Mouse (Mus musculus): ENCODE measurements around the gene Fasn.
"Not testable (repeated sequence)": the region's sequence is repeated elsewhere in the genome, so short reads cannot be mapped to it uniquely, and the experiment has no call there.

Fasn gene

GRCm38 (mm10) chr11:120823956-120824786 is at the start of gene Fasn:
TSS of gene Fasn (minus strand) at chr11:120824547.
- DNase-seq (ENCODE audit: low spot score in 2 of 2): peak; percentile 83 to 89

- DNase-seq (ENCODE audit: low spot score in 2 of 2): no peak
Measured at GRCm38 (mm10) chr11:120873206-120873605, 48.9 kb upstream of the Fasn start.

GRCm38 (mm10) chr11:120871521-120871920 is 47.2 kb upstream of the Fasn start:
- DNase-seq (ENCODE audit: low spot score in 2 of 2): no peak

- DNase-seq (ENCODE audit: low spot score in 2 of 2): no peak
Measured at GRCm38 (mm10) chr11:120865816-120866215, 41.5 kb upstream of the Fasn start.

- DNase-seq (ENCODE audit: low spot score in 2 of 2): no peak
Measured at GRCm38 (mm10) chr11:120862819-120863218, 38.5 kb upstream of the Fasn start.

- not testable (repeated sequence) for DNase-seq (ENCODE audit: low spot score in 2 of 2)
Measured at GRCm38 (mm10) chr11:120855938-120856337, 31.6 kb upstream of the Fasn start.

GRCm38 (mm10) chr11:120853788-120854187 is 29.4 kb upstream of the Fasn start:
- DNase-seq (ENCODE audit: low spot score in 2 of 2): no peak

- DNase-seq (ENCODE audit: low spot score in 2 of 2): no peak
Measured at GRCm38 (mm10) chr11:120853158-120853557, 28.8 kb upstream of the Fasn start.

GRCm38 (mm10) chr11:120852083-120852935 is 28.0 kb upstream of the Fasn start:
- no peak for DNase-seq (ENCODE audit: low spot score in 2 of 2)

GRCm38 (mm10) chr11:120851582-120851981 is 27.2 kb upstream of the Fasn start:
- DNase-seq (ENCODE audit: low spot score in 2 of 2): no peak

- DNase-seq (ENCODE audit: low spot score in 2 of 2): no peak
Measured at GRCm38 (mm10) chr11:120851132-120851531, 26.8 kb upstream of the Fasn start.

GRCm38 (mm10) chr11:120850331-120851030 is 26.1 kb upstream of the Fasn start:
- DNase-seq (ENCODE audit: low spot score in 2 of 2): no peak

GRCm38 (mm10) chr11:120846725-120847475 is 22.6 kb upstream of the Fasn start:
- DNase-seq (ENCODE audit: low spot score in 2 of 2): no peak

- no peak for DNase-seq (ENCODE audit: low spot score in 2 of 2)
Measured at GRCm38 (mm10) chr11:120844329-120844728, 20.0 kb upstream of the Fasn start.

GRCm38 (mm10) chr11:120833555-120834280 is 9.4 kb upstream of the Fasn start:
- no peak for DNase-seq (ENCODE audit: low spot score in 2 of 2)

- DNase-seq (ENCODE audit: low spot score in 2 of 2): not testable (repeated sequence)
Measured at GRCm38 (mm10) chr11:120832962-120833361, 8.6 kb upstream of the Fasn start.

GRCm38 (mm10) chr11:120831659-120832440 is 7.5 kb upstream of the Fasn start:
- no peak for DNase-seq (ENCODE audit: low spot score in 2 of 2)

GRCm38 (mm10) chr11:120830686-120831085 is 6.3 kb upstream of the Fasn start:
- no peak for DNase-seq (ENCODE audit: low spot score in 2 of 2)

GRCm38 (mm10) chr11:120829757-120830532 is 5.6 kb upstream of the Fasn start:
- DNase-seq (ENCODE audit: low spot score in 2 of 2): no peak

Measured in spleen, postnatal 14 days (tissue).